Mouse (Mus musculus): ENCODE measurements around the gene Kmt2d. TPM values are rescaled to one million over a fixed set of nuclear protein-coding genes. Genes with fewer than 3 reads are reported as not detected.

Kmt2d gene
- polyA plus RNA-seq, 1 experiment from 2014 or later = 12.4 TPM

DNA sequence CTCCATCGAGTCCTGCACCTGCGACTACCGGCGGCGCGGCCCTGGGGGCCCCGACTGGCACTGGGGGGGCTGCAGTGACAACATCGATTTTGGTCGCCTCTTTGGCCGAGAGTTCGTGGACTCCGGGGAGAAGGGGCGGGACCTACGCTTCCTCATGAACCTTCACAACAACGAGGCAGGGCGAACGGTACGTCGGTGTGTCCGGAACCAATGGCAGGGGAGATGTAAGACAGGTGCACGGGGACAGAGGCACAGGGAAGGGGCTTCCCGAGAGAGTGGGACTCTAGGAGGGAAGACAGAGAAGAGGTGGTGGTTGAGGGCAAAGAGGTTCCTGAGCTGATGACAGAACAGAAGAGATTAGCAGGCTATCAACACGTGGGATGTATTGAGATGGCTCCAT, 79.2 kb downstream of the Kmt2d start:
- Histone ChIP-seq H3K27me3 (ENCODE audit: insufficient read depth, low read length) (peaks cover 96% of the 10 kb centered on the region), H3K27ac (ENCODE audit: low read length) (no peak overlapping the region), H3K4me3 (ENCODE audit: low read length) (peak overlapping the region; percentile 11; the same call in 1 of the 2 replicates), H3K9ac (replicated peaks; ENCODE audit: low read length) (no peak overlapping the region), H3K4me1 (ENCODE audit: insufficient read depth, low read length) (peaks cover 29% of the 10 kb centered on the region), H3K4me2 (replicated peaks; ENCODE audit: low read depth, low read length) (no peak overlapping the region), H3K36me3 (ENCODE audit: insufficient read depth, low read length) (no peaks in the 10 kb centered on the region), H3K9me3 (ENCODE audit: low read length) (no peaks in the 10 kb centered on the region)
- ATAC-seq (ENCODE audit: low FRiP score, low TSS enrichment) = no peak
- WGBS = 2% methylated on average over 23 of the region's 23 CpGs

DNA sequence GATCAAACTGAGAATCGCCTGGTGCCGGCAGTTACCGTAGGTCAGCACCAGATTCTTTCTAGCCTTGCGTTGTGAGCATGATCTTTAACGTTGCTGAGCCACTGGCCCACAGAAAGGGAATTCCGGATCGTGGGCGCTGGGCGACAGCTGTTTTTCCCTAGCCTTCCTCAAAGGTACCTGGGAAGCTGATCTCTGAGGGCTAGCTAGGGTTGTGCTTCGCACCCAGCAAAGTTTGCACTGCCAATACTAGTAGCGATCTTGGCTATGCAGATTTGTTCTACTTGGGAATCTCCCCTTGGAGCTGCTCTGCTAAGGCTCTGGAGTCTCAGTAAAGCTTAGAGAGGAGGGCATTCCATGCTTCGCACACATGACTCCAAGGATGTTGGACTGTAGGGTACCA, 79.8 kb downstream of the Kmt2d start:
- H3K4me1 ChIP-seq (ENCODE audit: insufficient read depth, low read length) = peaks cover 29% of the 10 kb centered on the region
- peak overlapping the region; percentile 42 for H3K4me2 ChIP-seq (replicated peaks; ENCODE audit: low read depth, low read length)
- no peak overlapping the region for H3K27ac ChIP-seq (ENCODE audit: low read length)
- H3K27me3 ChIP-seq (ENCODE audit: insufficient read depth, low read length) = peaks cover 91% of the 10 kb centered on the region
- H3K9me3 ChIP-seq (ENCODE audit: low read length) = no peaks in the 10 kb centered on the region
- H3K9ac ChIP-seq (replicated peaks; ENCODE audit: low read length) = no peak overlapping the region
- no peak for ATAC-seq (ENCODE audit: low FRiP score, low TSS enrichment)
- H3K4me3 ChIP-seq (ENCODE audit: low read length) = peak overlapping the region; percentile 26
- under 1% methylated on average over 12 of the region's 12 CpGs for WGBS
- H3K36me3 ChIP-seq (ENCODE audit: insufficient read depth, low read length) = no peaks in the 10 kb centered on the region

- peaks cover 87% of the 10 kb centered on the region for H3K27me3 ChIP-seq (ENCODE audit: insufficient read depth, low read length)
- no peaks in the 10 kb centered on the region for H3K9me3 ChIP-seq (ENCODE audit: low read length)
- WGBS = under 1% methylated on average over 23 of the region's 23 CpGs
- H3K36me3 ChIP-seq (ENCODE audit: insufficient read depth, low read length) = no peaks in the 10 kb centered on the region
- peak overlapping the region; percentile 26 for H3K4me3 ChIP-seq (ENCODE audit: low read length)
- H3K4me2 ChIP-seq (replicated peaks; ENCODE audit: low read depth, low read length) = peak overlapping the region; percentile 42
- no peak overlapping the region for H3K27ac ChIP-seq (ENCODE audit: low read length)
- H3K4me1 ChIP-seq (ENCODE audit: insufficient read depth, low read length) = peaks cover 29% of the 10 kb centered on the region
- no peak overlapping the region for H3K9ac ChIP-seq (replicated peaks; ENCODE audit: low read length)
- no peak for ATAC-seq (ENCODE audit: low FRiP score, low TSS enrichment)
These were observed 80.2 kb downstream of the Kmt2d start for GRCm38 (mm10) chr15:98790761-98791160.

DNA sequence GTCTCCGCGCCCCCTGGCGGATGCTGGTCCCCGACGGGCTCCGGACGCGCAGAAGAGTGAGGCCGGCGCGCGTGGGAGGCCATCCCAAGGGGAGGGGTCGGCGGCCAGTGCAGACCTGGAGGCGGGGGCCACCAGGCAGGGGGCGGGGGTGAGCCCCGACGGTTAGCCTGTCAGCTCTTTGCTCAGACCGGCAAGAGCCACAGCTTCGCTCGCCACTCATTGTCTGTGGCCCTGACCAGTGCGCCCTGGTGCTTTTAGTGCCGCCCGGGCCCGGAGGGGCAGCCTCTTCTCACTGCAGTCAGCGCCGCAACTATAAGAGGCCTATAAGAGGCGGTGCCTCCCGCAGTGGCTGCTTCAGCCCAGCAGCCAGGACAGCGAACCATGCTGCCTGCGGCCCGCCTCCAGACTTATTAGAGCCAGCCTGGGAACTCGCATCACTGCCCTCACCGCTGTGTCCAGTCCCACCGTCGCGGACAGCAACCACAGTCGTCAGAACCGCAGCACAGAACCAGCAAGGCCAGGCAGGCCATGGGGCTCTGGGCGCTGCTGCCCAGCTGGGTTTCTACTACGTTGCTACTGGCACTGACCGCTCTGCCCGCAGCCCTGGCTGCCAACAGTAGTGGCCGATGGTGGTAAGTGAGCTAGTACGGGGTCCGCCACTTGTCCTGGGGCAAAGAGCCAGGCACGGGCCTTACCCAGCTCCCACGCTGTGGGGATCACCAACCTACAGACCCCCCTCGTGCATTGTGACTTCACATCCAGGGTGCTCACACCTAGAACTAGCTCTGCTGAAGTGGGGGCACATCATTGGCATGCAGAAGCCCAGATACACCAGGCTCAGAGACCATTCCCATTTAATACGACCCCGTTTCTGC, 81.1 kb downstream of the Kmt2d start, which contains the start of gene Wnt1:
Wnt1 (plus strand) TSS at position 197 of the 875 bp plus-strand sequence.
- peak within 1 kb of the TSS; percentile 42 for H3K4me2 ChIP-seq (replicated peaks; ENCODE audit: low read depth, low read length)
- no peaks in the 10 kb centered on the region for H3K36me3 ChIP-seq (ENCODE audit: insufficient read depth, low read length)
- peak within 1 kb of the TSS; percentile 26 for H3K4me3 ChIP-seq (ENCODE audit: low read length)
- peak; percentile 54; the same call in 1 of the 2 replicates for ATAC-seq (ENCODE audit: low FRiP score, low TSS enrichment)
- H3K9me3 ChIP-seq (ENCODE audit: low read length) = no peaks in the 10 kb centered on the region
- peaks cover 29% of the 10 kb centered on the region for H3K4me1 ChIP-seq (ENCODE audit: insufficient read depth, low read length)
- peaks cover 85% of the 10 kb centered on the region for H3K27me3 ChIP-seq (ENCODE audit: insufficient read depth, low read length)
- 3% methylated on average over 43 of the region's 51 CpGs for WGBS
- H3K9ac ChIP-seq (replicated peaks; ENCODE audit: low read length) = no peak within 1 kb of the TSS
- H3K27ac ChIP-seq (ENCODE audit: low read length) = no peak within 1 kb of the TSS

GRCm38 (mm10) chr15:98788972-98789660, 81.9 kb downstream of the Kmt2d start:
- no peak for ATAC-seq (ENCODE audit: low FRiP score, low TSS enrichment)
- H3K36me3 ChIP-seq (ENCODE audit: insufficient read depth, low read length) = no peaks in the 10 kb centered on the region
- H3K9ac ChIP-seq (replicated peaks; ENCODE audit: low read length) = no peak overlapping the region
- H3K27me3 ChIP-seq (ENCODE audit: insufficient read depth, low read length) = peaks cover 77% of the 10 kb centered on the region
- peaks cover 29% of the 10 kb centered on the region for H3K4me1 ChIP-seq (ENCODE audit: insufficient read depth, low read length)
- WGBS = 6% methylated on average over 24 of the region's 24 CpGs
- H3K9me3 ChIP-seq (ENCODE audit: low read length) = no peaks in the 10 kb centered on the region
- H3K27ac ChIP-seq (ENCODE audit: low read length) = no peak overlapping the region
- H3K4me3 ChIP-seq (ENCODE audit: low read length) = no peak overlapping the region
- H3K4me2 ChIP-seq (replicated peaks; ENCODE audit: low read depth, low read length) = 0 out of 2 replicates have a peak overlapping the region, but pooled peaks have one; percentile 11

DNA sequence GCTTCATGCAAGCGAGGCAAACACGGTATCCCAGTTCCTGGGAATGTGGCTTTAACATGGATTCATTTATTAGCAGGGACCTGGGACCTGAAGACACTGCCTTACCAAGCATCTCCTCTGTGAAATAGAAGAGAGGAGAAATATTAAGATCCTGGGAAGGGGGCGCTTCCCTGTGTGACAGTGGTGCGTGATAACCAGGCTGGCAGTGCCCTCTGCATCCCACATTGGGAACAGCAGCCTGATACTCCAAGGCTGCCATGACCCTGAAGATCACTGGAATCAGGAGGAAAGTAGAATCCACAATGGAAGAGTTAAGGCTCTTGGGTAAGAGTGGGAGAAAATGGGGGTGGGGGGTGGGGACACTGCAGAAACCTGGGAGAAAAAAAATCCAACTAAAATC, 83.1 kb downstream of the Kmt2d start:
- WGBS = 29% methylated on average over 4 of the region's 4 CpGs
- Histone ChIP-seq H3K4me2 (replicated peaks; ENCODE audit: low read depth, low read length) (no peak overlapping the region), H3K4me1 (ENCODE audit: insufficient read depth, low read length) (peaks cover 24% of the 10 kb centered on the region), H3K9ac (replicated peaks; ENCODE audit: low read length) (no peak overlapping the region), H3K9me3 (ENCODE audit: low read length) (no peaks in the 10 kb centered on the region), H3K27ac (ENCODE audit: low read length) (no peak overlapping the region), H3K36me3 (ENCODE audit: insufficient read depth, low read length) (no peaks in the 10 kb centered on the region), H3K4me3 (ENCODE audit: low read length) (no peak overlapping the region), H3K27me3 (ENCODE audit: insufficient read depth, low read length) (peaks cover 65% of the 10 kb centered on the region)
- no peak for ATAC-seq (ENCODE audit: low FRiP score, low TSS enrichment)

DNA sequence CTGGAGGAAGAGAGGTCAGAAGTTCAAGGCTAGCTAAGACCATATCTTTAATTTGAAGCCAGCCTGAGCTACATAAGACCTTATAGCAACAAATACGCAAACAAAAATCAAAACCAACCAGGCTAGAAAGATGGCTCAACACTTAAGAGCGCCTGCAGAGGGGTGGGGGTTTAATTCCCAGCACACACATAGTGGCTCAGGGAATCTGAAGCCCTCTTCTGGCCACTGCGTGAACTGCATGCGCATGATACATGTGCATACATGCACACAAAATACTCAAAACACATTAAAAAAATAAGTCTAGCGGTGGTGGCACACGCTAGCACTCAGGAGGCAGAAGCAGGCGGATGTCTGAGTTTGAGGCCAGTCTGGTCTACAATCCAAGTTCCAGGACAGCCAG, 85.3 kb downstream of the Kmt2d start:
- no peak for ATAC-seq (ENCODE audit: low FRiP score, low TSS enrichment)
- Histone ChIP-seq H3K36me3 (ENCODE audit: insufficient read depth, low read length) (no peaks in the 10 kb centered on the region), H3K4me2 (replicated peaks; ENCODE audit: low read depth, low read length) (no peak overlapping the region), H3K27me3 (ENCODE audit: insufficient read depth, low read length) (peaks cover 62% of the 10 kb centered on the region), H3K9me3 (ENCODE audit: low read length) (no peaks in the 10 kb centered on the region), H3K27ac (ENCODE audit: low read length) (no peak overlapping the region), H3K4me3 (ENCODE audit: low read length) (no peak overlapping the region), H3K4me1 (ENCODE audit: insufficient read depth, low read length) (peaks cover 8% of the 10 kb centered on the region; the same call in 1 of the 2 replicates), H3K9ac (replicated peaks; ENCODE audit: low read length) (no peak overlapping the region)
- WGBS = 37% methylated on average over 7 of the region's 7 CpGs

Other genes with a start within 250 kb of the Kmt2d start
- gene Cacnb3, start 240.4 kb downstream of the Kmt2d start, polyA plus RNA-seq (2015; fragmentation: Nextera tagmentation; extraction: Ambion mirVana) = 34.4 and 34.9 TPM in 2 replicates
- gene Ddx23, start 208.3 kb downstream of the Kmt2d start, polyA plus RNA-seq (2015; fragmentation: Nextera tagmentation; extraction: Ambion mirVana) = 19.0 and 27.1 TPM in 2 replicates
- 0.45 and 0.75 TPM in 2 replicates for gene Rnd1, start 193.7 kb downstream of the Kmt2d start, polyA plus RNA-seq (2015; fragmentation: Nextera tagmentation; extraction: Ambion mirVana)
- 0.95 and 1.1 TPM in 2 replicates for gene Ccdc65, start 163.0 kb downstream of the Kmt2d start, polyA plus RNA-seq (2015; fragmentation: Nextera tagmentation; extraction: Ambion mirVana)
- gene Fkbp11, start 143.0 kb downstream of the Kmt2d start, polyA plus RNA-seq (2015; fragmentation: Nextera tagmentation; extraction: Ambion mirVana) = 36.6 and 39.1 TPM in 2 replicates
- gene Arf3, start 108.0 kb downstream of the Kmt2d start, polyA plus RNA-seq (2015; fragmentation: Nextera tagmentation; extraction: Ambion mirVana) = 56.3 and 59.5 TPM in 2 replicates
- 0.17 TPM in 1 of 2 replicates, not detected in the other for gene Wnt10b, start 93.1 kb downstream of the Kmt2d start, polyA plus RNA-seq (2015; fragmentation: Nextera tagmentation; extraction: Ambion mirVana)
- not detected in 2 replicates for gene Wnt1, start 81.3 kb downstream of the Kmt2d start, polyA plus RNA-seq (2015; fragmentation: Nextera tagmentation; extraction: Ambion mirVana)
- 2.6 and 3.3 TPM in 2 replicates for gene Ddn, start 61.7 kb downstream of the Kmt2d start, polyA plus RNA-seq (2015; fragmentation: Nextera tagmentation; extraction: Ambion mirVana)
- 103 and 119 TPM in 2 replicates for gene Prkag1, start 39.7 kb downstream of the Kmt2d start, polyA plus RNA-seq (2015; fragmentation: Nextera tagmentation; extraction: Ambion mirVana)
- 16.7 and 18.3 TPM in 2 replicates for gene Rhebl1, start 23.3 kb upstream of the Kmt2d start, polyA plus RNA-seq (2015; fragmentation: Nextera tagmentation; extraction: Ambion mirVana)
- gene Dhh, start 27.3 kb upstream of the Kmt2d start, polyA plus RNA-seq (2015; fragmentation: Nextera tagmentation; extraction: Ambion mirVana) = 1.4 and 1.8 TPM in 2 replicates
- gene Lmbr1l, start 47.0 kb upstream of the Kmt2d start, polyA plus RNA-seq (2015; fragmentation: Nextera tagmentation; extraction: Ambion mirVana) = 17.6 and 18.9 TPM in 2 replicates
- 1,826 and 1,900 TPM in 2 replicates for gene Tuba1b, start 63.4 kb upstream of the Kmt2d start, polyA plus RNA-seq (2015; fragmentation: Nextera tagmentation; extraction: Ambion mirVana)
- not detected in 2 replicates for gene Gm49450, start 82.3 kb upstream of the Kmt2d start, polyA plus RNA-seq (2015; fragmentation: Nextera tagmentation; extraction: Ambion mirVana)
- 925 and 946 TPM in 2 replicates for gene Tuba1a, start 82.5 kb upstream of the Kmt2d start, polyA plus RNA-seq (2015; fragmentation: Nextera tagmentation; extraction: Ambion mirVana)
- 213 and 219 TPM in 2 replicates for gene Tuba1c, start 158.7 kb upstream of the Kmt2d start, polyA plus RNA-seq (2015; fragmentation: Nextera tagmentation; extraction: Ambion mirVana)
- 3.3 and 5.8 TPM in 2 replicates for gene Prph, start 184.0 kb upstream of the Kmt2d start, polyA plus RNA-seq (2015; fragmentation: Nextera tagmentation; extraction: Ambion mirVana)
- gene Troap, start 203.4 kb upstream of the Kmt2d start, polyA plus RNA-seq (2015; fragmentation: Nextera tagmentation; extraction: Ambion mirVana) = 35.8 and 45.8 TPM in 2 replicates
- 0.94 and 1.2 TPM in 2 replicates for gene C1ql4, start 216.6 kb upstream of the Kmt2d start, polyA plus RNA-seq (2015; fragmentation: Nextera tagmentation; extraction: Ambion mirVana)
- gene Dnajc22, start 222.0 kb upstream of the Kmt2d start, polyA plus RNA-seq (2015; fragmentation: Nextera tagmentation; extraction: Ambion mirVana) = 8.0 and 10.0 TPM in 2 replicates

Measured in kidney, embryonic 16.5 days (tissue).